Mouse (Mus musculus) cerebellum, postnatal 25 days (tissue): ENCODE data around the gene Cox7a2.

Source experiments
- DNase-seq, 2 experiments: peaks; one replicate each; pipeline ENCODE4 v3.0.0; 2021; ENCODE audit warnings: mixed read lengths in 2 of 2

Cox7a2 gene

GRCm38 (mm10) chr9:79730301-79730700 is 29.4 kb downstream of the Cox7a2 start:
- peak in 1 of 2 experiments; percentile 23 for DNase-seq

DNA sequence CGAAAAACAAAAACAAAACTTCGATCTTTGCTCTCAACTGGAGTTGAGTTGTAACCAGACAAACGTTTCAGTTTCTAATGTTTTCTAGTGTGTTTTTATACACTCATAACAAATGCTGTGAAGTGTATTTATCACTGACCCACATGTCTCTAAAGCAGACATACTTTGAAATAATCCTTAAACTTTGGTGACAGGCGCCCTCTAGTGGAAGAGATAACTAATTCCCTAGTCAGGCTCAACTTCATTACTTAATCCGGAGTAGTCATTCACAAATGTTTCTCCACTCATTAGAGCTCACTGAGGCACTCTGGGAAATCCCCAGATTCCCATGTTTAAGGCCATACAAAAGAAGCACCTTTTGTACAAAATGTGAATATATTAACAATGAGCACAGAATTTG is 36.6 kb downstream of the Cox7a2 start:
- DNase-seq: peak in 1 of 2 experiments; percentile 40

DNA sequence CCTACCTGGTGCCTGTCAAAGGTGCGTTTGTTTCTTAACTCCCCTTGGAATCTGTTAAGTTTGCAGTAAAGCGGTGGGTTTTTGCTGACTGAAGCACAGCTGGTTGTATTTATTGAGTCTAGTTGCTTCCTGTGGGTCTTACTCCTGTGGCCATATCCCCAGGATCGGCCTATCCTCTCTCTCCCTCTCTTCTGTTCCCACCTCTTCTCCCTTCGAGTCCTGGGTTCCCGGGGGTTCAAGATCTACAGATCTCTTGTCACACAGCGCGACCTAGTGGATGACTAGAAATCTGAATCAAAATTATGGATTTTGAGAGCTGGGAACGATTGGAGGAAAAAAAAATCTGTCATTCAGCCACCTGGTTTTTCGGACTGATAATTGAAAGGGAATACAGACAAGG is 38.6 kb downstream of the Cox7a2 start:
- DNase-seq: peak; percentile 53 to 77

DNA sequence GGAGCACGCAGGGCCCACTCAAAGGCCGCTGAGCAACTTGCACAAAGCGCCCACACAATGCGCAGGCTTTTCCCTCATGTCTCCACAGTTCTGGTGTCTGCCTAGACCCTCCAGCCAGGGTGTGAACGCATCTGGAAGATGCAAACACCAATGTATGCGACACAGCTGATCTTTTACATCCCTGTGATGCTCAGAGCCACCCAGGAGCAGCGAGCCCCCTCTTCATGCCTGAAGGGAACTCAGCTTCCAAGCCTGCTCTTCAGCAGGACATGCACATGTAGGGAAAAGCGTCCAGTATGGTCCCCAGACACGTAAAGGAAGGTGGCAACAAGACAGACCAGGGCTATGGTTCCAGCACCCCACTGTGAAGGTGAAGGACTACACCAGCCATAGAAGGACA is 39.5 kb downstream of the Cox7a2 start:
- DNase-seq: no peak

DNA sequence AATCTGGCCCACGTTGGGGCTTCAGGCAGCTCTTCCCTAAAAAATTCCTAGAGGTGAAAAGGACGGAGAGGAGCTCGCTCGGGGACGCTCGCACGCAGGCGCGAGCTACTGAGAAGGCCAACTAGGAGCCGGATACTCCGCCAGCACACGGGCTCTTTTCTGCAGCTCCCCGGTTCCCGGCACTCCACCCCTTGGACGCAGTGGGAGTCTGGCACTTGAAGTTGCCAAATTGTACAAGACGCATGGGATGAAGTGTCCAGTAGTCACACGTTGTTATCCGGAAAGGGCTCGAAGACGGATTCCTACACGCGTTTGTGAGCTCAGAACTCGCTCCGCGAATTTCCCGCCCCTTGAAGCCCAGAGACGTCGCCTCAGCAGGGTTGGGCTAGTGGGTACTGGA is 40.2 kb downstream of the Cox7a2 start:
- DNase-seq: peak; percentile 31 to 38

GRCm38 (mm10) chr9:79718481-79719370 is 41.0 kb downstream of the Cox7a2 start, which contains the start of gene Col12a1:
Col12a1 (minus strand) TSS chr9:79718831.
- peak; percentile 46 to 62 for DNase-seq

- DNase-seq: peak; percentile 38 to 47
Observed at GRCm38 (mm10) chr9:79717836-79718475, 41.7 kb downstream of the Cox7a2 start.

- DNase-seq: peak; percentile 74 to 90
Observed at GRCm38 (mm10) chr9:79716909-79717835, 42.5 kb downstream of the Cox7a2 start.

- DNase-seq: peak; percentile 25 to 30
Observed at GRCm38 (mm10) chr9:79716496-79716895, 43.2 kb downstream of the Cox7a2 start.

GRCm38 (mm10) chr9:79714471-79715045 is 45.1 kb downstream of the Cox7a2 start:
- peak; percentile 65 to 81 for DNase-seq
